Mouse (Mus musculus): ENCODE measurements around the gene Rfx5.
"Not testable (repeated sequence)": the region's sequence is repeated elsewhere in the genome, so short reads cannot be mapped to it uniquely, and the experiment has no call there.

Gene Rfx5

GRCm38 (mm10) chr3:94937194-94937593 is 16.7 kb upstream of the Rfx5 start:
- not testable (repeated sequence) for DNase-seq

GRCm38 (mm10) chr3:94940033-94940432 is 13.8 kb upstream of the Rfx5 start:
- DNase-seq: not testable (repeated sequence)

- DNase-seq: not testable (repeated sequence)
These were observed 11.5 kb upstream of the Rfx5 start for GRCm38 (mm10) chr3:94942211-94942967.

DNA sequence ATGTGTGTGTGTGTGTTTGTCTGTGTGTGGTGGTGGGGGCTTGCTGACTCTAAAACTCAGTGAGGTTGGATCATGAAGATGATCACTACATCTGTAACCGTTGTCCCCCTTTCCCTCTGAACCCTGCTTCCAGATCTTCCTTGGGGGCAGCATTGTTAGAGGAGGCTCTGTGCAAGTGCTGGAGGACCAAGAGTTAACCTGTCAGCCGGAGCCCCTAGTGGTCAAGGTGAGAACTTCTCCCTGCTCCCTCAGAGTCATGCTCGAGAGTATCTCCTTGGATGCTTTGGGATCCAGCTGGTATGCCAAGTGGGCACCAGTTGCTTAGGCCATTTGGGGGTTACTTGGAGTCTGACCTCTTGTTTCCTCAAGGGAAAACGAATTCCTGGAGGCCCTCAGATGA is 10.2 kb upstream of the Rfx5 start:
- DNase-seq: not testable (repeated sequence)

DNA sequence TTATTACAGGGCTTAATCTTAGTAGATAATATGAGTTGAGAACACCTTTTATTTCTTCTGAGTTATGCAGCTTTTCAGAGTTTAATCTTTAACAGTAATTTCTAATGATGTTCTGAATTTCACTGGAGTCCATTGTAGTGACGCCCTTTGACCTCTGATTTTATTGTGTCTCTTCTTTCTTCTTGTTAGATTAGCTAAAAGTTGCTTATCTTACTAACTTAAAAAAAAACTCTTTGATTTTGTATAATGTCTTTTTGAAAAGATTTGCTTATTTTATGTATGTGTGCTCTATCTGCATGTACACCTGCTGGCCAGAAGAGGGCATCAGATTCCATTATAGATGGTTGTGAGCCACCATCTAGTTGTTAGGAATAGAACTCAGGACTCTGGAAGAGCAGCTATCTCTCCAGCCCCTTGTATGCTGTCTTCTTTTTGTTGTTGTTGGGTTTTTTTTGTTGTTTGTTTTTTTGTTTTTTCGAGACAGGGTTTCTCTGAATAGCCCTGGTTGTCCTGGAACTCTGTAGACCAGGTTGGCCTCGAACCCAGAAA is 5.7 kb upstream of the Rfx5 start:
- no peak for DNase-seq

DNA sequence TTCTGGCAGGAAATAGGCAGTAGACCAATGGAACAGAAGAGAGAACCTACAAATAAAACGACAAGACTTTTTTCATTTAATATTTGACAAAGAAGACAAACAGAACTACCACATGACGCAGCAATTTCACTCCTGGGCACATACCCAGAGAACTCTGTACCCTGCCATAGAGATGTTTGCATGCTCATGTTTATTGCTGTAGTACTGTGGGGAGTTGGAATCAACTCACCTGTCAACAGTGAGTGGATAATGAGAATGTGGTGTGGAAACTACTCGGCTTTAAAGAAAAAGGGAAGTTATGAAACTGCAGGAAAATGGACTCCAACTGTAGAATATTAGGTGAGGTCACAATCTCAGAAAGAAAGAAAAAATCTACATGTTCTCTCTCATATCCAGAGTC is 4.2 kb upstream of the Rfx5 start:
- no peak for DNase-seq

DNA sequence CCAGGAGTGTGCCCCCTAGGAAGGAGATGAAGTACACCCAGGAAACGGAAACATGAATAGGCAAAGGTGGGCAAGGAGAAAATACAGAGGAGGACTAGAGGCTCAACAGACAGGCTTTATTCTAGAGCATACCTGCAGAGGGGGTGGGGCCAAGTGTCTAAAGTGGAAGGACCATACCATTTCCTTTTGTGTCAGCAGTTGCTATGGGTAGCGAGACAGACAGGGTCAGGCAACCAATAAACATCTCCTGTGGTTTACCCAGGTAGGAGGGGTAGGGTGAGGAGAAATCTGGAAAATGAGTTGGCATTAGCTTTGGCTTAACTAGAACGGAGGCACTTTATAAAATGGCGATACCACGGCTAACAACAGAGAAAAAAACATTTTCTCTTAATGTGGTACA is 1.1 kb upstream of the Rfx5 start:
- peak in 1 of 2 experiments; percentile 72 for DNase-seq

DNA sequence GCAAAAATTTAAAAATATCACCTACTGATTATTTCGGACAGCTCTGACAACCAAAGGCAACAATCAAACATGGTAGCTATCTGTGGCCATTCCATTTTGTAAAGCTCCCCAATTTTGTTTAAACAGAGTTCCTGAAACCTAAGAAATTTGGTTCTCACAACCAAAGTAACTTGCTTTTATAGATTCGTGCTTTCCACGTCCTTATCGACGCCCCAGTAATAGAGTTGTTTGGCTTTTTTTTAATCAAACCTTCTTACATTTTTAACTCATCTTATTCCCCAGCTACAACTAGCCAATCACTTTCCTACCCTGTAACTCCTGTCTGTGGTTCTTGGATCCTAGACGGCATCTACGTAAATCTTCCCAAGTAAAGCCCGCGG is 501 bp upstream of the Rfx5 start:
- DNase-seq: no peak

- no peak for DNase-seq
These were observed 4.4 kb downstream of the Rfx5 start for GRCm38 (mm10) chr3:94958295-94958694.

- DNase-seq: no peak
These were observed 6.0 kb downstream of the Rfx5 start for GRCm38 (mm10) chr3:94959871-94960270.

GRCm38 (mm10) chr3:94960322-94960721 is 6.4 kb downstream of the Rfx5 start:
- no peak for DNase-seq

DNA sequence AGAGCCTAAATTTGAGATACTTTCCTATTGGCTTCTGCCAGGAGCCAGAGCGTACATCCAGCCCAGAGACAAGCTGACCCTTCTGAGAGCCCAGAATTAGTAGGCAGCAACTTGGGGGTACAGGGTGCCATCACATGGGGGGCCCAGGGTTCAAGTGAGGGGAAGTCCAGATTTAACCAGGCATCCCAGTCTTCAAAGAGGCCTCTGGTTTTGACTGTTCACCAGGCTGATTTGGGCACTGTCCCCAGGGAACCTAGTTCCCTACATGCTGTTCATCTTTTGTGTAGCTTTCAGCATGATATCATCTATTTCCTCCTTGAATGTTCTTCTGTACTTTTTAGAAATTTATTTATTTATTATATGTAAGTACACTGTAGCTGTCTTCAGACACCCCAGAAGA is 11.1 kb downstream of the Rfx5 start:
- no peak for DNase-seq

DNA sequence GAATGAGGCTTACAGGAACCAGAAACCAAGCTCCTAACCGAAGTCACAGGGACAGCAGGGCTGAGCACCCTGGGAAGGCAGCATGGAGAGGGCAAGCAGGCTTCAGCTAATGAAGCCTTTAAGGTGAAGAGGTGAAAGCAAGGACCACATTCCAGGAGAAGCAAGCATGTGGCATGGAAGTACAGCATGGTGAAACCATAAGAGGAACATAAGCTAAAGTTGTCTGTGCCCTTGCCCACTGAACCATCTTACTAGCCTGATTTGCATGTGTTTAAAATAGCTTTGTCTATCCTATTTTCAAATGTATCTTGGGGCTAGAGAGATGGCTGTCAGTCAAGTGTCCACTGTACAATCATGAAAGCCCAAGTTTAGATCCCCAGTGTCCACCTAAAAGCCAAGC is 12.0 kb downstream of the Rfx5 start:
- DNase-seq: no peak

DNA sequence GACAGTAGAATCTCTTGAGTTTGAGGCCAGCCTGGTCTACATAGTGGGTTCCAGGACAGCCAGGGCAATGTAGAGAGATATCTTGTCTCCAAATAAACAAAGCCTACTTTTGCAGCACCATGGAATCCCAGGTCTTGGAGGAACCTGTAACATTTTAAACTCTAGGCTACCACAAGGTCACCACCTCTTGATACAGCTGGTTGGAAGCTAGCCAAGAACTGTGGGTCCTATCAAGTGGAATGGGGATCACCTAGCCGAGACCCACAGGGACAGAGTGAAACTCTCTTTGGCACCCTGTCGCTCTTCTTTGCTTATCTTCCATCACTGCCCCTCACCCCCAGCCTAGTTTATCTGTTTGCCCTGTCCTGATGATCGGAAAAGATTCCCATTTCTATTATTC is 18.7 kb downstream of the Rfx5 start:
- DNase-seq: no peak

DNA sequence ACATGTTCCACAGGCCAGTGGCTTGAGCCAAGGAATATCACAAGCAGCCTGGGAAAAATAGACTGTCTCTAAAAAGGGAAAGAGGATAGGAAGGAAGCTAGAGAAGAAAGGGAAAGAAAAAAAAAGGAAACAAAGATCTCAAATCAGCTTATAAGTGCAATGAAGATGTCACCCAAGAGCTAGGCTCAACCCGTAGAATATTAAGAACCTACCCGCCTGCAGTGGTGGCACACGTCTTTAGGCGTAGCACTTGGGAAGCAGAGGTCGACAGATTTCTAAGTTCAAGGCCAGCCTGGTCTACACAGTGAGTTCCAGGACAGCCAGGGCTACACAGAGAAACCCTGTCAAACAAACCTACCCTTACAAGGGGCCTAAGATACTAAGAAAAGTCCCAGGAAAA is 19.7 kb downstream of the Rfx5 start:
- DNase-seq: no peak

DNA sequence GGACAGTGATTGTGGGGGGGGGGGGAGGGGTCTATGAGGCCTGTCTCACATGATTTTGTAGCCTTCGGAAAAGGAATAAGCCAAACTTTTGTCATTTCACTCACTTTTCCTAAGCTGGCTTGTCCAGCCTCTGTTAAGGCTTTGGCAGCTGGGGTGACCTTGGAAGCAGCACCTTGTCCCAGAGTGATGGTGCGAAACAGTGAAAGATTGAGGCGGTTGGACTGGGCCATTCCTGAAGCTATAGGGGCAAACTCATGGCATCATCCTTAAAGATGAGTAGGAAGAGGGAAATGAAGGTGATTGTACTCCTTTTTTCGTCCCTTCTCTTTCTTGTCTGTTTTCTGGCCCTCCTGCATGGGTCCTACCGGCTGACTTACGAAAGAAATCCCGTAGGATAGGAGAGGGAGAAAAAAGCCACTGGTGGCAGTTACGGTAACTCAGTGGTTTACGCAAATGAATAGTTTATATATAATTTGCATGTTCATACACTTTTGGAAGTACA is 20.2 kb downstream of the Rfx5 start:
- no peak for DNase-seq

DNA sequence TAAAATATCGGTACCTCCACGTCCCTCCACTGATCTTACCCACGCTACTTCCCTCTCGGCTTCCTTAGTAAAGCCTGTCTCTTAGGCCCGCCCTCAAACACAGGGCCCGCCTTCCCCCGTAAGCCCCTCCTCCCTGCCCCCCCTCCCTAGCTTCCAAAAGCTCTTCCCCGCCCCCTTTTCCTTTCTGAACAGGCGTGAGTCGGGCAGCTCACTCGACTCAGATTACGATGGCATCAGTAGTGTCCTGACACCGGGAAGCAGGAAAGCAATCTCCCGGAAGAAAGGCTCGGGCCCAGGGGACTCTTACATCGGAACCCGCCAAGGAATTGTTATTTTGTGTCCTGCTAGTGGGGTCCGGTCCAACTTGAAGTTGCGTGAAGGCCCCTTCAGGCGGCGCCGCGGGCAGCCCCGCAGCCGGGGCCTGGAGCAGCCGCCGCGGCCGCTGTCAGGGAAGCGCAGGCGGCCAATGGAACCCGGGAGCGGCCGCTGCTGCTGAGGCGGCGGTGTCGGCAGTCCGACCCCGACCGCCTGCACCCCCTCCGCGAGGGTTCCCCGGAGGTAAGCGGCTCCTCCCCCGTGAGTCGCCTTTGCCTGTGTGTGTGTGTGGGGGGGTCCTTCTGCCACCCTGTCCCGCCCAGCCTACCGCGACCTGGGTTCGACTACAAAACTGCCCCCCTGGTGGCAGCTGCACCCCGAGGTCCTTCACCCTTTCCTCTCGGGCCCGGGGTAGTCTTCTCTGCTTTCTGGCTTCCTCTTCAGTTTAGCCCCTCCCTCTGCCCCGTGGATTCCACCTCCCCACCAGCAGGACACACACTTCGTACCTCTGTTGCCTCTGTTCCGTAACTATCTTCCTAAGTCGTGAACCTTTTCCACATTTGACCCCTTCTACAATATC is 20.9 kb downstream of the Rfx5 start, which contains the start of gene Pi4kb:
TSS of gene Pi4kb (plus strand) at position 204 of the 895 bp plus-strand sequence.
- peak; percentile 66 to 79 for DNase-seq

DNA sequence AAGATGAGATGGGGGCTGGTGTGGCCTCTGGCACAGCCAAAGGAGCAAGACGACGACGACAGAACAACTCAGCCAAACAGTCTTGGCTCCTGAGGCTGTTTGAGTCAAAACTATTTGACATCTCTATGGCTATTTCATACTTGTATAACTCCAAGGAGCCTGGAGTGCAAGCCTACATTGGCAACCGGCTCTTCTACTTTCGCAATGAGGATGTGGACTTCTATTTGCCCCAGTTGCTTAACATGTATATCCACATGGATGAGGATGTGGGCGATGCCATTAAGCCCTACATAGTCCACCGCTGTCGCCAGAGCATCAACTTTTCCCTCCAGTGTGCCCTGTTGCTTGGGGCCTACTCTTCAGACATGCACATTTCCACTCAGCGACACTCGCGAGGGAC is 30.4 kb downstream of the Rfx5 start:
- DNase-seq: no peak

GRCm38 (mm10) chr3:94985513-94985912 is 31.6 kb downstream of the Rfx5 start:
- DNase-seq: no peak

DNA sequence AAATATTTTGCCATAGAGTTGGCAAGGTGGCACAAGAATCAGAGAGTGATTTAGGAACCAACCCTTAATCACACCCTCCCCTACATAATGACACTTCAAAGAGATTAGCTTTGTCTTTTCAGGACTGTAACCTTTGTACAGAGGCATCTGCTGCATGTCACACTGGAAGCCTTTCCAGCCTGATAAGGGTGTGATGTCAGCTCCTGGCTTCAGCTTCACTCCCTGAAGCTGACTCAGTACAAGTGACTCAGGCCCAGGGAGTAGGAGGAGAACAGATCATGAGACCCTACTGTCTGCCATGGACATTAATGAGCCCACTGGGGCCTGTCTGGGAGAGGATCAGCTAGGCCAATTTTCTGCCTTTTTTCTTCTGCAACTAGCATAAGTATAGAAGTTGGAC is 33.7 kb downstream of the Rfx5 start:
- no peak for DNase-seq

DNA sequence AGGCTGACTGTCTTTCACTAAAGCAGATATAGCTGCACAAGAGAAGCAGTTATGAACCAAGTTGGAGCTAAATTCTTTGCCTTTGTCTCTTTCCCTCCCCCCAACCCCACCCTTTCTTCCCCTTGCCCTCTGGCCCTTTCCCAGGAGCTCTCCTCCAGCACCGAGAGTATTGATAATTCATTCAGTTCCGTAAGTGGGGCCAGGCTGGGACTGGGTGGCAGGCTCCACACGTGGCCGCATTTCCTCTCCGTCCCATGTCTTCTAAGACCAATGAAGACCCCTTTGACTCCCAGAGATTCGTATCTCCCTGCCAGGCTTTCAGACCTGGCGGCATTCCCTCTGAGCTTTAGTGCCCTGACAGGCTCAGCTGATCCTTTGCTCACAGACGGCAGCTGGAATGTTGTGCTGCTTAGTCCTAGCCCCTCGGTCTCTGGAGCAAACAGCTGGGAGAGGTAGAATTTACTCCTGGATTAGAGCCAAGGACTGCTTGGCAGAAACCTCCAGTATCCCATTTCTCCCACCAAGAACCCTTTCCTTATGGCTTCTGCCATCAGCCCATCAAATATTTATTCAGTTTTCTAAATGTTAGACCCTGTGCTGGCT is 35.4 kb downstream of the Rfx5 start:
- no peak for DNase-seq

- DNase-seq: peak in 1 of 2 experiments; percentile 60
These were observed 43.1 kb downstream of the Rfx5 start for GRCm38 (mm10) chr3:94996946-94997345.

- DNase-seq: no peak
These were observed 48.7 kb downstream of the Rfx5 start for GRCm38 (mm10) chr3:95002569-95002968.

All from thymus, adult 18-20 months (tissue).